Mouse (Mus musculus) gastrocnemius, adult 2 months (tissue): ENCODE data around the gene Zfp148. TPM values are rescaled to one million over a fixed set of nuclear protein-coding genes. Genes with fewer than 3 reads are reported as not detected.

Experiments
- DNase-seq: peaks from one replicate; pipeline ENCODE4 v3.0.0; 2022
- H3K27ac ChIP-seq: fragments of 200-600 bp; 2 replicates; pipeline ENCODE4 v1.8.1; 2022; ENCODE audit warnings: mild to moderate bottlenecking
- H3K4me3 ChIP-seq: fragments of 200-600 bp; 2 replicates; pipeline ENCODE4 v1.8.1; 2022; ENCODE audit warnings: mild to moderate bottlenecking, moderate library complexity
- CTCF ChIP-seq: fragments of 200-600 bp; IDR thresholded peaks from 2 replicates; pipeline ENCODE4 v1.8.1; 2022; ENCODE audit warnings: antibody characterized with exemption, mild to moderate bottlenecking, moderate library complexity
- intact Hi-C: fragments of 180-260 bp; cut with DNase I; formaldehyde crosslinking; loops from one replicate; pipeline ENCODE4 v1.15.1; 2025
- total RNA-seq, 2 experiments: library from RNA; stranded (reverse); gene quantifications; 2 replicates each; pipeline ENCODE4 v1.2.3; 2021

The Zfp148 gene
- total RNA-seq, 2 experiments from 2014 or later, result 23.5 to 28.0 TPM

DNA sequence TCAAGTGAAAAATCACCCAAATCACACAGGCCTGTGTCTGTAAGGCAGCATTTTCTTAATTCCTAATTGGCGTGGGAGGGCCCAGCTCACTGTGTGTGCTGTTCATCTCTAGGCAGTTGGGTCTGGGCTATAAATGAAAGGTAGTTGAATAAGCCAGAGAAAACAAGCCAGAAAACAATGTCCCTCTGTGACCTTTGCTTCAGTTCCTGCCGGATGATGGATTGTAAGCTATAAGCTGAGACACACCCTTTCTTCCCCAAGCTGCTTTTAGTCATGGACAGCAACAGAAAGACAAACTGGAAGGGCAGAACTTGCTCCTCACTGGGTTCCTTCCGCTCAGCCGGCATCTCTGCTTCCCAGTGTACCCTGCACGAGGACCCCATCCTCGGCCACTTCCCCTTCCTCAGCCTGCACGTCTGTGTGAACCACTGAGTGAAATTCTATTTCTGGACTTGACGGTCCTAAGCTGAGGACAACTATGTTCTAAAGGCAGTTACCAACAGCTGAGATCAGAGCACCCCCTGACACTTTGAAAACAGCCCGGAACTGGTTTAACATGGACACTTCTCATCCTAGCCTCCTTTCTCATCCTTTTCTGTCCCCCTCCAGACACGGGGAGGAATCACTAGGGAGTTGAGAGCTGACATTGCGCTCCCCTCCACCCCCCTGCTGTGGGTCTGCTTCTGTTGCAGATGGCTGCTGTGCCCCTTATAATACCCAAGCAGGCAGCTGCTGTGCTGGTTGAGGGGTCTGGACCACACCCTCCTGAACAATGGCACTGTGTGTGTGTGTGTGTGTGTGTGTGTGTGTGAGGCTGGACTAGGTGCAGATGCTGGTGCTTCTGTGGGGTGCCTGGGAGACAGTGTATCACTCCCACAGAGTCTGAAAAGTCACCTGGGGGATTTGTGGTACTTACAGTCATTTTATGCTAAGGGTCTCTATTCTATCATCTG lies 149.1 kb downstream of the Zfp148 start:
- no peak overlapping the region for H3K27ac ChIP-seq
- H3K4me3 ChIP-seq, result no peak overlapping the region
- DNase-seq, result no peak
- intact Hi-C loops, result no loop called here
- no peak for TF ChIP-seq CTCF

DNA sequence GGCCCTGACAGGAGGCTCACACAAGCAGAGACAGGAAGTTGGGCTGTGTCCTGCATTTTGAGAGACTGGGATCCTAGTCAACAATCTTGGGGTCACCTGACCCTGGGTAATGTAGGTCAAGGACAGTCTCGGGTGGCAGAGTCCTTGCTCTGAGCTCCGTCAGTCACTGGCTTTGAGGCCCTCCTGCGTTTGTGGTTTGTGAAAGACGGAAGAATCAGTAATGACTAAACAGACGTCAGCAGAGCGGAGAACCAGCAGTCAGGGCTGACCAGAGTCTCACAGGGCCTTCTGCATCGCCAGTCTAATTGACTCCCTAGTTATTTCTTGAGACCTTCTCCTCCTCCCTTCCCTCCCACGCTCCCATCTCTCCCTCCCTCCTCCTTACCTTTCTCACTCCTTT lies 150.5 kb downstream of the Zfp148 start:
- TF ChIP-seq CTCF, result no peak
- no peak for DNase-seq
- intact Hi-C loops, result no loop called here
- Histone ChIP-seq H3K4me3 (no peak overlapping the region), H3K27ac (no peak overlapping the region)

- intact Hi-C loops, result no loop called here
- no peak for DNase-seq
- H3K4me3 ChIP-seq, result no peak overlapping the region
- no peak for TF ChIP-seq CTCF
- H3K27ac ChIP-seq, result no peak overlapping the region
These were observed 155.8 kb downstream of the Zfp148 start for GRCm38 (mm10) chr16:33536456-33536855.

GRCm38 (mm10) chr16:33537499-33538225 lies 157.0 kb downstream of the Zfp148 start:
- H3K27ac ChIP-seq, result no peak overlapping the region
- intact Hi-C loops, result no loop called here
- no peak for TF ChIP-seq CTCF
- no peak for DNase-seq
- no peak overlapping the region for H3K4me3 ChIP-seq

DNA sequence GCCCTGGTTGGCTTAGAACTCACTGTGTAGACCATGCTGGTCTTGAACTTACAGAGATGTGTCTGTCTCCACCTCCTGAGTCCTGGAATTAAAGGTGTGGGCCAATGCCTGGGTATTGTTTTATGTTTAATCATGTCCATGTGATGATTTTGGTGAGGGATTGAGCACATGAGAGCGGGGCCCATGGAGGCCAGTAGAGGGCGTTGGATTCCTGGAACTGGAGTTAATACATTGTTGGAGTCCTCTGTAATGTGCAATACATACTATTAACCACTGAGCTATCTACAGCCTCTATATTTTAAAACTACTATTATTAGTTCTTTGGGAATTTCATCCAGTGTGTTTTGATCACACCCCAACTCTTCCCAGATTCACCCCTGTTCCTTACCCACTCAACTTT lies 163.7 kb downstream of the Zfp148 start:
- Histone ChIP-seq H3K4me3 (no peak overlapping the region), H3K27ac (no peak overlapping the region)
- TF ChIP-seq CTCF, result no peak
- intact Hi-C loops, result no loop called here
- no peak for DNase-seq

GRCm38 (mm10) chr16:33545530-33545929 lies 164.9 kb downstream of the Zfp148 start:
- Histone ChIP-seq H3K27ac (no peak overlapping the region), H3K4me3 (no peak overlapping the region)
- TF ChIP-seq CTCF, result no peak
- no peak for DNase-seq
- intact Hi-C loops, result no loop called here

GRCm38 (mm10) chr16:33553689-33554342 lies 173.2 kb downstream of the Zfp148 start:
- intact Hi-C loops, result no loop called here
- no peak overlapping the region for H3K27ac ChIP-seq
- peak; percentile 30 for DNase-seq
- H3K4me3 ChIP-seq, result no peak overlapping the region
- no peak for TF ChIP-seq CTCF

Other genes starting within 250 kb of the Zfp148 start
- 10 to 100 TPM; 15.5 to 15.6 TPM for gene Osbpl11, start 195.8 kb upstream of the Zfp148 start, total RNA-seq
- 10 to 100 TPM; 12.6 to 15.2 TPM for gene Snx4, start 129.4 kb upstream of the Zfp148 start, total RNA-seq
- gene Slc12a8, start 136.5 kb downstream of the Zfp148 start, total RNA-seq, result under 1 TPM; 0.15 to 0.47 TPM